Mouse (Mus musculus): ENCODE results near the gene Speg.

DNA sequence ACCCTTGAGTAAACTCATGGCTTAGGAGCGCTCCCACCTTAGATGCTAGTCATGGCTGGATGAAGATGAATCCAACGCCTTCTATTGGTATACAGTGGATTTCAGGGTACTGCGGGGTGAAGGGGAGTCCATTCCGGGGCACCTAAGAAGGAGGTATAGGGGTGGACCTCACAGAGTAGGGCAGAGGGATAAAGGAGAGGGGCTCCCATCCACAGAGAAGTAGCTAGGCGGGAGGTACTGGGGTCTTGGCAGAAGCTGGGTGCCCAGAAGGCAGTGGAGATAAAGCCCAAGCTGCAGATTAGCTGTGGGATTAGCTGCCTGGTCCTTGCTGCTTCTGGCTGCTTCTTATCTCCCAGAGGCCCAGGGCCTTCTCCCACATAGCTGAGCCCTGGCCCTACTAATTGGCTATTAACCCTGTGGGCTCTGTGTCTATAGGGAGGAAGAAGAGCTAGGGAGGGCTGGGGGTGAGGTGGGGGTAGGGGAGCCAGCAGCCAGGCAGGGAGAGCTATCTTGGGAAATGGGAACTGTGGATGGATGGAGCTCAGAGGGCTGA is 88.6 kb downstream of the Speg start:
- TF ChIP-seq POLR2A (IDR thresholded peaks at IDR 0.05; ENCODE audit: control insufficient read depth, extremely low read depth, insufficient read depth, low read length, poor library complexity), result no peak
- TF ChIP-seq CTCF (IDR thresholded peaks at IDR 0.05; ENCODE audit: borderline replicate concordance, control insufficient read depth, extremely low read depth, insufficient read depth, low read length, poor library complexity), result no peak
